Mouse (Mus musculus) lung, adult 2 months (tissue): Measurements from ENCODE around the gene Smim22. TPM values are rescaled to one million over a fixed set of nuclear protein-coding genes. Genes with fewer than 3 reads are reported as not detected.

Source experiments
- DNase-seq: peaks from one replicate; pipeline ENCODE4 v3.0.0; 2022
- H3K4me1 ChIP-seq: fragments of 200-500 bp; 2 replicates; pipeline ENCODE4 v1.6.1; 2011; ENCODE audit warnings: low read length; ENCODE audit not compliant: control insufficient read depth, insufficient read depth
- H3K4me3 ChIP-seq: fragments of 200-500 bp; replicated peaks from 2 replicates; pipeline ENCODE3; 2011; ENCODE audit warnings: low read depth, mild to moderate bottlenecking, control low read depth, low read length; ENCODE audit errors: extremely low read depth
- CTCF ChIP-seq: fragments of 200-500 bp; IDR thresholded peaks from 2 replicates; pipeline ENCODE4 v1.5.1; 2011; ENCODE audit warnings: mild to moderate bottlenecking, low read length, control low read depth; ENCODE audit not compliant: insufficient read depth
- POLR2A ChIP-seq: fragments of 200-500 bp; IDR thresholded peaks from 2 replicates; pipeline ENCODE4 v1.6.1; 2011; ENCODE audit warnings: low read depth, mild to moderate bottlenecking, control low read depth, low read length, borderline replicate concordance; ENCODE audit errors: extremely low read depth
- WGBS: fragments of 180-500 bp; shearing (Covaris S2); methylation state at CpG from one replicate; pipeline ENCODE4 v1.1.7; 2018; 5-methylcytosine and 5-hydroxymethylcytosine counted together
- polyA plus RNA-seq: library from polyadenylated mRNA; depleted of rRNA; stranded (reverse); fragments of >200 nt; gene quantifications from 2 replicates; pipeline ENCODE4 v1.2.3, GENCODE M21; 2012; rRNA removed

Gene Smim22
- polyA plus RNA-seq, 1 experiment = 81.3 TPM

- 34% methylated on average over 2 of the region's 2 CpGs for WGBS
Measured at GRCm38 (mm10) chr16:5029847-5030246, 22.8 kb downstream of the Smim22 start.

DNA sequence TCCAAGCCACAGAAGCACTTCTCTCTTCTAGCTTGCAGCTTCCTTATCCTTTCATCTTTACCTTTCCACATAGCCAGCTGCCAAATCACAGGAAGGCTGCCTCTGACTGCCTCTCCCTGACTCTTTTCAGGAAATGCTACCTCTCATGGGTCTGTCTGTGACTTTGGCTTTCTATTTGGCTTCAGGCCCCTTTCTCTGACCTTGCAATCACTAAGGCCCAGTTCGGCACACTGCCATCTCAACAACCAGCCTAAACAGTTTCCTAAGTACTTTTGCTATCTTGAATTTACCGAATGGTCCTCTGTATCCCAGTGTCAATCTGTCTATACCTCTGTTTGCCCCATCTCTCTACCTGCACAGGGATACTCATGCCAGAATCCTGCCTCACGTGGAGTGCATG is 28.5 kb downstream of the Smim22 start:
- H3K4me3 ChIP-seq = no peak overlapping the region
- WGBS = 89% methylated on average over 3 of the region's 3 CpGs
- DNase-seq = no peak
- H3K4me1 ChIP-seq = peaks cover 3% of the 10 kb centered on the region
- TF ChIP-seq CTCF = no peak
- TF ChIP-seq POLR2A = no peak

More at GRCm38 (mm10) chr16:5029847-5030246, 22.8 kb downstream of the Smim22 start:
- DNase-seq = peak; percentile 32
- TF ChIP-seq CTCF (no peak), POLR2A (no peak)
- no peak overlapping the region for H3K4me3 ChIP-seq
- H3K4me1 ChIP-seq = no peaks in the 10 kb centered on the region

DNA sequence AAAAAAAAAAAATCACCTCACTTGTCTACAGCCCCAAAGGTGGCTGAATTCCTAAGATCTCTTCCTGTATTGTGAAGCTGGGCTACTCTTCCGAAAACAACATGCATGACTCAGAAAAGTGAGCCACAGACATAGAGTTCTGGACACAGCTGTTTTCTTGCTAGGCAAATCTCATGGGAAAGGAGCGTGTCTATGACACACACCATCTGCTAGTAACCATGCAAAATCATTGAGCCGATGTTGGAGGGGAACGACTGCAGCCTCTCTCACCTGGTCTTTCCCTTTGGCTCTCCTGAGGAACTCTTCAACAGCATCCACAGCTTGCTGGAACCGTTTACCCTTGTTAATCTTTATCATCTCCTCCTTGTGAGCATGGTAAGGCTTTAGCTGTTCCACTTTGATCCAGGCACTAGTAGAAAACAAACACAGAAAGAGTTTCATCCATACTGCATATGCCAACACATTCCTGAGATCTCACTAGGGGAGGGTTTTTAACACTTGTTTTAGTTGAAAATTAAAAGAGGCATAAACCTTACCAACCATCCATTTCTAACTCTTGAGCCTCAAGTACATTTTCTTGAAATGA is 29.7 kb downstream of the Smim22 start:
- TF ChIP-seq POLR2A (no peak), CTCF (no peak)

DNA sequence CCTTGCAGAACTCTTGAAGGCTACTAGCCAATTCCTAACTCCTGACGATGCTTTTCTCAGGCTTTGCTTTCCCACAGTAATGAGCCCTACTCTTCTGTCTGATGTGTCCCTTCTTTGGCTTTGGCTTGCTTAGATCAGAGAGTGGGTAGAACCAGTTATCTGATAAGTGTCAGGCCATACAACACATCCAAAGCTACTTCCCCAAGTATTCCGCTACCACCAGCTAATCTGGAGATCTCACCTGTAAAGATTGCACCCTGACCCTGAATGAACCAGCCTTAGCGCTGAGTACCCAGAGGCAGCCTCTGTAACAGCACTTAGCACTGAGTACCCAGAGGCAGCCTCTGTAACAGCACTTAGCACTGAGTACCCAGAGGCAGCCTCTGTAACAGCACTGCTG is 38.2 kb downstream of the Smim22 start:
- peaks cover 10% of the 10 kb centered on the region for H3K4me1 ChIP-seq
- TF ChIP-seq POLR2A (no peak), CTCF (no peak)
- WGBS = 84% methylated on average over 3 of the region's 3 CpGs
- DNase-seq = no peak
- no peak overlapping the region for H3K4me3 ChIP-seq

More for the DNA sequence above, 29.7 kb downstream of the Smim22 start:
- DNase-seq = no peak
- WGBS = 65% methylated on average over 5 of the region's 5 CpGs
- Histone ChIP-seq H3K4me1 (peaks cover 3% of the 10 kb centered on the region), H3K4me3 (no peak overlapping the region)

DNA sequence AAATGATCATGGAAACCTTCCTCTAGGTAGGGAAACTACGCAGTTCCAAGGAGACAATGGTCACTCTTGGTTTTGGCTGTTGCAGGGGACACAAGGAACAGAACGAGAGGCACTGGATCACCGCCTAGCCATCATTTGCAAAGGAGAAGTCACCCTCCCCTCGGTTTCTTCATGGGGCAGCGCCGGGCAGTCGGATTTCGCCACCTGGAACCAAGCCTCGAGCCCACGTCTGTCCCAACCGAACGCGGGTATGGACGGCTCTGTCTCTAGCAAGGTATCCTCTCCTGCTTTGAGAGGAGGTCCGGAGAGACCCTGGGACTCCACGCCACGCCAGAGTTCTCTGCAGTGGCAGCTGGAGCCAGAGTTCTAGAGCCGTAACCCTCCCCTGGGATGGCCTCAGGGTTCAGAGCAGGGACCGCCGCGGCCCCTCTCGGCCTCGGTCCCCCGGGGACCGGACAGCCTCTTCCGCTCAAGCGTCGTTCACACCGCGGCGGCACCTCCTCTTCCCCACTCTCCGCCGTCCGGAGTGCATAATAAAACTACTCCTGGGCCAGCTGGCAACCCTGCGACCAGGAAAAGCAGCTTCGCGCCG is 42.2 kb downstream of the Smim22 start:
- Histone ChIP-seq H3K4me3 (peak overlapping the region; percentile 97), H3K4me1 (peaks cover 19% of the 10 kb centered on the region)
- DNase-seq = no peak
- TF ChIP-seq POLR2A (no peak), CTCF (no peak)
- under 1% methylated on average over 38 of the region's 38 CpGs for WGBS

- H3K4me1 ChIP-seq = peaks cover 19% of the 10 kb centered on the region
- peak within 1 kb of the TSS; percentile 97 for H3K4me3 ChIP-seq
- TF ChIP-seq CTCF = no peak
- TF ChIP-seq POLR2A = peak; percentile 71
- peak; percentile 98 for DNase-seq
- under 1% methylated on average over 56 of the region's 56 CpGs for WGBS
Measured at GRCm38 (mm10) chr16:5049774-5050234, 42.7 kb downstream of the Smim22 start, which contains the start of the genes Glyr1 and Ubn1. Glyr1 (minus strand) TSS chr16:5049863. Ubn1 (plus strand) TSS chr16:5050057.

DNA sequence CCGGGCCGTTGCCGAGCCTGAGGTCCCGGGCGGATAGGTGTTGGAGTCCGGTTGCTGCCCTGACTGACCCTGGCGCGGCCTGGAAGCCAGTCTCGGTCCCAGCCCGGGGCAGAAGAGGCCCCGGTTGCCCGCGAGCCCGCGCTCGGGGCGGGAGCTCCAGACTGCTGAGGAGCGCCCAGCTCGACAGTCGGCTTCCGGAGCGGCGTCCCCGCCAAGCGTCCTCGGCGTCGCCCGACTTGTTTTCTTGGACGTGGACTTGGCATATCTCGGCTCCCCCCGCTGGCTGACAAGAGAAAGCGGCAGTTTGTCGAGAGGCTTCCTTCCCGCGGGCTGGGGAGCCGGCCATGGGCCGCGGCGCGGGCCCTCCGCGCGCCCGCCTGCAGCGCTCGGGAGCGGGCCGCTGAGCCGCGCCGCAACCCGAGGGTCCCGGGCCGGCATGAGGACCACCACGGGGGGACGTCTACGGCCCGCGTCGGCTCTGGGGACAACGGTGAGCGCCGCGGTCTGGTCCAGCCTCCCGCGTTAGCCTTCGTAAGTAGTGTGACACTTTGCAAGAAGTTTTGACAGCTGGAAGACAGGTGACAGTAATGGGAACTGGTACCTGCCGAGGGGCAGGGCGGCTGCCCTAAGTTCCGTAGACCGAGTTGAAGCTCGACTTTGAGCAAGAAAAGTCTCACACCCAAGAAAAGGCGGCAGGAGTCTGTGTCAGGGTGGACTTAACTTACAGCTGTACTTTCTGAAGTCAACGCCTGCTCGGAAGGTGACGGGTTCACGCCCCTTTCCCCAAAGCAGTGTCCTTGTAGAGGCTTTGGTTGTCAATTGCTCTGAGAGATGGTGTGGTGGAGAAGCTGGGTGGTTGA is 43.4 kb downstream of the Smim22 start:
- Histone ChIP-seq H3K4me3 (peak overlapping the region; percentile 70), H3K4me1 (peaks cover 18% of the 10 kb centered on the region)
- TF ChIP-seq CTCF = 0 out of 2 replicates have a peak, but pooled peaks have one; percentile 8
- no peak; the same call in 1 of the 2 replicates for TF ChIP-seq POLR2A
- peak; percentile 81 for DNase-seq
- WGBS = under 1% methylated on average over 78 of the region's 78 CpGs

Other genes with a start within 250 kb of the Smim22 start
- gene Cdip1, start 217.0 kb upstream of the Smim22 start, polyA plus RNA-seq = 76.7 and 93.0 TPM in 2 replicates
- gene 4930562C15Rik, start 171.9 kb upstream of the Smim22 start, polyA plus RNA-seq = 4.9 and 5.2 TPM in 2 replicates
- 62.1 and 69.5 TPM in 2 replicates for gene Ubald1, start 127.0 kb upstream of the Smim22 start, polyA plus RNA-seq
- gene Mgrn1, start 121.0 kb upstream of the Smim22 start, polyA plus RNA-seq = 124 and 140 TPM in 2 replicates
- gene Nudt16l1, start 68.5 kb upstream of the Smim22 start, polyA plus RNA-seq = 75.8 and 79.6 TPM in 2 replicates
- gene Anks3, start 43.1 kb upstream of the Smim22 start, polyA plus RNA-seq = 55.9 and 58.6 TPM in 2 replicates
- not detected in 2 replicates for gene Sept12, start 9.4 kb upstream of the Smim22 start, polyA plus RNA-seq
- gene Rogdi, start 6.3 kb downstream of the Smim22 start, polyA plus RNA-seq = 108 and 117 TPM in 2 replicates
- 46.8 and 60.1 TPM in 2 replicates for gene Glyr1, start 42.6 kb downstream of the Smim22 start, polyA plus RNA-seq
- gene Ubn1, start 42.8 kb downstream of the Smim22 start, polyA plus RNA-seq = 33.5 and 46.2 TPM in 2 replicates
- 16.8 and 34.2 TPM in 2 replicates for gene Ppl, start 125.1 kb downstream of the Smim22 start, polyA plus RNA-seq
- gene Sec14l5, start 139.8 kb downstream of the Smim22 start, polyA plus RNA-seq = 1.3 and 2.9 TPM in 2 replicates
- 48.6 and 59.7 TPM in 2 replicates for gene Nagpa, start 196.7 kb downstream of the Smim22 start, polyA plus RNA-seq
- 122 and 139 TPM in 2 replicates for gene AU021092, start 215.0 kb downstream of the Smim22 start, polyA plus RNA-seq
- gene Alg1, start 226.3 kb downstream of the Smim22 start, polyA plus RNA-seq = 64.6 and 74.1 TPM in 2 replicates
- 46.1 and 60.1 TPM in 2 replicates for gene Eef2kmt, start 248.7 kb downstream of the Smim22 start, polyA plus RNA-seq